Mouse (Mus musculus): Measurements from ENCODE around the gene Adam11. TPM values are rescaled to one million over a fixed set of nuclear protein-coding genes. Genes with fewer than 3 reads are reported as not detected.

Adam11 gene
- polyA plus RNA-seq, 1 experiment from 2014 or later = 8.8 TPM

- no peak overlapping the region for H3K4me3 ChIP-seq (ENCODE audit: low read length)
- WGBS = 73% methylated on average over 5 of the region's 5 CpGs
- H3K27ac ChIP-seq (ENCODE audit: low read length) = no peak overlapping the region
- peaks cover 20% of the 10 kb centered on the region for H3K4me1 ChIP-seq (ENCODE audit: insufficient read depth, low read length)
- peaks cover 12% of the 10 kb centered on the region; the same call in 1 of the 2 replicates for H3K27me3 ChIP-seq (ENCODE audit: insufficient read depth, low read length)
- ATAC-seq (ENCODE audit: low FRiP score, low TSS enrichment) = no peak
- H3K9ac ChIP-seq (replicated peaks; ENCODE audit: low read length) = no peak overlapping the region
- H3K36me3 ChIP-seq (ENCODE audit: insufficient read depth, low read length) = no peaks in the 10 kb centered on the region
- no peaks in the 10 kb centered on the region for H3K9me3 ChIP-seq (ENCODE audit: low read length)
- no peak overlapping the region for H3K4me2 ChIP-seq (replicated peaks; ENCODE audit: low read depth, low read length)
These were observed 4.2 kb downstream of the Adam11 start for GRCm38 (mm10) chr11:102765416-102765815.

DNA sequence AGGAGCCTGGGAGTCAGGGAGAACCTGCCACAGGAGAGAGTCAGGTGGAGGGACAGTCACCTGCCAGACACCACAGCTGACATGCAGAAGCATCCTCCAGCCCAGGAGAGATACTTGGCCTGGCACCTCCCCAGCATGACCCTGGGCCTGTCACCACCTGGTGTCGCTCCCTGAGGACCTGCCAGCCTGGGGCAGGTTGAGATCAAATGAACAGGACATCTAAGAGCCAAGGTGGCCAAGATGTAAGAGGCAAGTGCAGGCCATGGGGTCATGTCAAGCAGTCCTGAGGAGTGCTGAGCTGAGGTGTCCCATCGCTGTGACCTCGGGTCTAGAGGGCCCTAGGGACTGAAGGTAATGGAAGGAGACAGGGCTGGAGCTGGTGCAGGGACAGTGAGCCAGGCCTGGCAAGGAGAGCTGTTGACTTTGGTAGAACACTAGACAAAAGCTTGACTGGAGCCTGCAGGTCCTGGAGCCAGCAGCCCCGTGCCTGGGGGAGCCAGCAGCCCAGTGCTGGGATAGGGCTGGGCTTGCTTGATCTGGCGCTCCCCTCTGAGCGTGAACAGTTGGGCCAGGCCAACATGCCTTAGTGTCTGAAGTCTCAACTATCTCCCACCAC is 5.9 kb downstream of the Adam11 start:
- H3K4me2 ChIP-seq (replicated peaks; ENCODE audit: low read depth, low read length) = no peak overlapping the region
- ATAC-seq (ENCODE audit: low FRiP score, low TSS enrichment) = no peak
- WGBS = 69% methylated on average over 6 of the region's 6 CpGs
- H3K36me3 ChIP-seq (ENCODE audit: insufficient read depth, low read length) = no peaks in the 10 kb centered on the region
- peaks cover 18% of the 10 kb centered on the region for H3K4me1 ChIP-seq (ENCODE audit: insufficient read depth, low read length)
- no peak overlapping the region for H3K27ac ChIP-seq (ENCODE audit: low read length)
- peaks cover 5% of the 10 kb centered on the region; the same call in 1 of the 2 replicates for H3K27me3 ChIP-seq (ENCODE audit: insufficient read depth, low read length)
- no peak overlapping the region for H3K4me3 ChIP-seq (ENCODE audit: low read length)
- no peak overlapping the region for H3K9ac ChIP-seq (replicated peaks; ENCODE audit: low read length)
- no peaks in the 10 kb centered on the region for H3K9me3 ChIP-seq (ENCODE audit: low read length)

GRCm38 (mm10) chr11:102769141-102769540 is 7.9 kb downstream of the Adam11 start:
- no peaks in the 10 kb centered on the region for H3K36me3 ChIP-seq (ENCODE audit: insufficient read depth, low read length)
- no peak overlapping the region for H3K9ac ChIP-seq (replicated peaks; ENCODE audit: low read length)
- 79% methylated on average over 6 of the region's 6 CpGs for WGBS
- no peak overlapping the region for H3K27ac ChIP-seq (ENCODE audit: low read length)
- ATAC-seq (ENCODE audit: low FRiP score, low TSS enrichment) = no peak
- H3K4me3 ChIP-seq (ENCODE audit: low read length) = no peak overlapping the region
- H3K4me1 ChIP-seq (ENCODE audit: insufficient read depth, low read length) = peaks cover 13% of the 10 kb centered on the region
- no peaks in the 10 kb centered on the region for H3K9me3 ChIP-seq (ENCODE audit: low read length)
- H3K4me2 ChIP-seq (replicated peaks; ENCODE audit: low read depth, low read length) = no peak overlapping the region
- no peaks in the 10 kb centered on the region for H3K27me3 ChIP-seq (ENCODE audit: insufficient read depth, low read length)

DNA sequence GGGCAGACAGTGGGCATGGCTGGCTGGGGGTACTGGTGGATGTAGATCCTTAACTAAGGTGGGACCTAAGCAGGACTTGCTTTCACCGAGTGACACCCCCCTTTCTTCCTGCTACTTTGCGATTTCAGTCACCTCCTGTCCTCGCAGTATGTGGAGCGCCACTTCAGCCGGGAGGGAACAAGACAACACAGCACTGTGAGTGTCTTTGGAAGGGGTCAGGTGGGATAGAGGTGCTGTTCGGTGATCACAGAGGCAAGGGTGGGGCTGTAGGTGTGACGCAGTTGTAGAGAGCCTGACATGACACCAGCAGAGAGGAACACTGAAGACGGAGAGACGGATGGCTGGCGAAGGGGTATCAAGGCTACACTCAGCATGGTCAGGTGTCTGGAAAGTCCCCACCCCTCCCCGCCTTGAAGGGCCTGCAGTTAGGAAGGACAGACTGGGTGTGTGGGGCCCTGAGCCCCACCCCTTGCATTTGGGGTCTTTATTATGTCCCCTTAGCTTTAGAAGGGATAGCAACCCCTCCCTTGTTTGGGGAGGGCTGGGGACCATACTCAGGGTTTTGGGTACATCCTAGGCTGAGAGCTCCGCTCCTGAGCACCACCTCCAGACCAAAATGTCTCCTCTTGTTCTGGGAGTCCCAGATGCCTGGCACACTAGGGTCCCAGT is 8.9 kb downstream of the Adam11 start:
- Histone ChIP-seq H3K9me3 (ENCODE audit: low read length) (no peaks in the 10 kb centered on the region), H3K9ac (replicated peaks; ENCODE audit: low read length) (no peak overlapping the region), H3K4me3 (ENCODE audit: low read length) (no peak overlapping the region), H3K4me1 (ENCODE audit: insufficient read depth, low read length) (peaks cover 15% of the 10 kb centered on the region), H3K27ac (ENCODE audit: low read length) (no peak overlapping the region), H3K36me3 (ENCODE audit: insufficient read depth, low read length) (no peaks in the 10 kb centered on the region), H3K4me2 (replicated peaks; ENCODE audit: low read depth, low read length) (no peak overlapping the region), H3K27me3 (ENCODE audit: insufficient read depth, low read length) (no peaks in the 10 kb centered on the region)
- ATAC-seq (ENCODE audit: low FRiP score, low TSS enrichment) = no peak
- 69% methylated on average over 12 of the region's 12 CpGs for WGBS

- H3K27ac ChIP-seq (ENCODE audit: low read length) = peak overlapping the region; percentile 34; the same call in 1 of the 2 replicates
- ATAC-seq (ENCODE audit: low FRiP score, low TSS enrichment) = no peak
These were observed 9.6 kb downstream of the Adam11 start for GRCm38 (mm10) chr11:102770662-102771435.

DNA sequence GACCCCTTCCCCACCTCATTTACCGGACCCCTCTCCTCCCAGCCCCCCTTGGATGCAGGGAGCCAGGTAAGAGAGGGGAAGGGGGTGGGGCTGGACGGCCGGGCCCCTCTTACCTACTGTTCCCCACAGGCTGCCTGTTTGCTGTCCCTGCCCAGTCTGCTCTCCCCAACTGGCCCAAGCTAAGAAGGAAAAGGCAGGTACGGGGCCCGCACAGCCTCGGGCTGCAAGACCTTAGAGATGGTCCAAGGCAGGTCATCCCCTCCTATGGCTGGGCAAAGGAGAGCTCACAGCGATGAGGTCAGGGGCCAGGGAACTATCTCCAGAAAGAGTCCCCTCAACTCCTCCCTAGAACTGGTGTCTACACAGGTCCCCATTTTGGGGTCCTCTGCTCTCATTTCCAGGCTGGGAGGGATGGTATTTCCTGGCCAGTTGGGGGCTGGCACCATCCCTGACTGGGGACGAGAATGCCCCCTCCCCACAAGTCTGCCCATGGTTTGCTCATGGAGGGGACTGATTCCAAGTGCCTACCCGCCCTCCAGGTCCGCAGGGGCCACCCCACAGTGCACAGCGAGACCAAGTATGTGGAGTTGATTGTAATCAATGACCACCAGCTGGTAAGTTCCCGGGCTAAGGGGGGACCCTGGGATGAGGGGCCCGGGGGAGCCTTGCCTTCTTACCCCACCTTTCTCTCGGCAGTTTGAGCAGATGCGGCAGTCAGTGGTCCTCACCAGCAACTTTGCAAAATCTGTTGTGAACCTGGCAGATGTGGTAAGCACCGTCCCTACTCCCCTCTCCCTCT is 10.9 kb downstream of the Adam11 start:
- Histone ChIP-seq H3K4me2 (replicated peaks; ENCODE audit: low read depth, low read length) (no peak overlapping the region), H3K27ac (ENCODE audit: low read length) (no peak overlapping the region), H3K9ac (replicated peaks; ENCODE audit: low read length) (0 out of 2 replicates have a peak overlapping the region, but pooled peaks have one; percentile 10), H3K27me3 (ENCODE audit: insufficient read depth, low read length) (no peaks in the 10 kb centered on the region), H3K4me3 (ENCODE audit: low read length) (no peak overlapping the region), H3K9me3 (ENCODE audit: low read length) (no peaks in the 10 kb centered on the region), H3K4me1 (ENCODE audit: insufficient read depth, low read length) (peaks cover 23% of the 10 kb centered on the region), H3K36me3 (ENCODE audit: insufficient read depth, low read length) (no peaks in the 10 kb centered on the region)
- no peak for ATAC-seq (ENCODE audit: low FRiP score, low TSS enrichment)
- 31% methylated on average over 16 of the region's 16 CpGs for WGBS

More at GRCm38 (mm10) chr11:102770662-102771435, 9.6 kb downstream of the Adam11 start:
- no peaks in the 10 kb centered on the region for H3K9me3 ChIP-seq (ENCODE audit: low read length)
- no peaks in the 10 kb centered on the region for H3K27me3 ChIP-seq (ENCODE audit: insufficient read depth, low read length)
- H3K9ac ChIP-seq (replicated peaks; ENCODE audit: low read length) = no peak overlapping the region
- no peak overlapping the region for H3K4me2 ChIP-seq (replicated peaks; ENCODE audit: low read depth, low read length)
- no peaks in the 10 kb centered on the region for H3K36me3 ChIP-seq (ENCODE audit: insufficient read depth, low read length)
- no peak overlapping the region for H3K4me3 ChIP-seq (ENCODE audit: low read length)
- H3K4me1 ChIP-seq (ENCODE audit: insufficient read depth, low read length) = peaks cover 23% of the 10 kb centered on the region
- WGBS = 17% methylated on average over 13 of the region's 15 CpGs

DNA sequence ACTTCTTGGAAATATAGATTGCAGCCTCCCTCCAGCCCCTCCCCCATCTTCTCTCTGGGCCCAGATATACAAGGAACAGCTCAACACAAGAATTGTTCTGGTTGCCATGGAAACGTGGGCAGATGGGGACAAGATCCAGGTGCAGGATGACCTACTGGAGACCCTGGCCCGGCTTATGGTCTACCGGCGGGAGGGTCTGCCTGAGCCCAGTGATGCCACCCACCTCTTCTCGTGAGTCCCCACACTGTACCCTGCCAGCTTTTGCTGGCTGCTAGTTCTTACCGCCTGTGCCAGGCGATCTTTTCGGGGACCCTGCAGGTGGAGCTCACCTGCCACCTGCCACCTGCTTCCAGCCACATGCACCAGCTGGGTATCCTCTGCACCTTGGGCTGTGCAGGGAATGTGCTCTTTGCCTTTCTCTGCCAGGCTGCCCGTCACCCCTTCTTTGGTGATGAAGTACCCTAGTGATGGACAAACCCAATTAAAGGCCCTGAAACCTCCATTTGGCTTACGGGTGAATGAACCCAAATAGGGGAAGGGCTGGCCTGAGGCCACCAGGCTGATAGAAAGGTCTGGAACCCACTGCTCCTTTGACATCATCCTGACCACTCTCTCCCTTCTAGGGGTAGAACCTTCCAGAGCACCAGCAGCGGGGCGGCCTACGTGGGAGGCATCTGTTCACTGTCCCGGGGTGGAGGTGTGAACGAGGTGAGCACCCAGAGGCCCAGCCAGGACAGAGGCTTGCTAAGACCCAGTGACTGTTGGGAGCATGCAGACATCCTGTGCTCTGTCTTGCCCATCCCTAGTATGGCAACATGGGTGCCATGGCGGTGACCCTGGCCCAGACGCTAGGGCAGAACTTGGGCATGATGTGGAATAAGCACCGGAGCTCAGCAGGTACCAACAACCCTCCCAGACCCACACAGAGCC is 11.8 kb downstream of the Adam11 start:
- no peak overlapping the region for H3K27ac ChIP-seq (ENCODE audit: low read length)
- H3K9me3 ChIP-seq (ENCODE audit: low read length) = no peaks in the 10 kb centered on the region
- H3K4me3 ChIP-seq (ENCODE audit: low read length) = no peak overlapping the region
- ATAC-seq (ENCODE audit: low FRiP score, low TSS enrichment) = no peak
- no peaks in the 10 kb centered on the region for H3K36me3 ChIP-seq (ENCODE audit: insufficient read depth, low read length)
- H3K4me1 ChIP-seq (ENCODE audit: insufficient read depth, low read length) = peaks cover 28% of the 10 kb centered on the region
- no peak overlapping the region for H3K4me2 ChIP-seq (replicated peaks; ENCODE audit: low read depth, low read length)
- no peak overlapping the region for H3K9ac ChIP-seq (replicated peaks; ENCODE audit: low read length)
- H3K27me3 ChIP-seq (ENCODE audit: insufficient read depth, low read length) = no peaks in the 10 kb centered on the region
- WGBS = 71% methylated on average over 18 of the region's 18 CpGs

DNA sequence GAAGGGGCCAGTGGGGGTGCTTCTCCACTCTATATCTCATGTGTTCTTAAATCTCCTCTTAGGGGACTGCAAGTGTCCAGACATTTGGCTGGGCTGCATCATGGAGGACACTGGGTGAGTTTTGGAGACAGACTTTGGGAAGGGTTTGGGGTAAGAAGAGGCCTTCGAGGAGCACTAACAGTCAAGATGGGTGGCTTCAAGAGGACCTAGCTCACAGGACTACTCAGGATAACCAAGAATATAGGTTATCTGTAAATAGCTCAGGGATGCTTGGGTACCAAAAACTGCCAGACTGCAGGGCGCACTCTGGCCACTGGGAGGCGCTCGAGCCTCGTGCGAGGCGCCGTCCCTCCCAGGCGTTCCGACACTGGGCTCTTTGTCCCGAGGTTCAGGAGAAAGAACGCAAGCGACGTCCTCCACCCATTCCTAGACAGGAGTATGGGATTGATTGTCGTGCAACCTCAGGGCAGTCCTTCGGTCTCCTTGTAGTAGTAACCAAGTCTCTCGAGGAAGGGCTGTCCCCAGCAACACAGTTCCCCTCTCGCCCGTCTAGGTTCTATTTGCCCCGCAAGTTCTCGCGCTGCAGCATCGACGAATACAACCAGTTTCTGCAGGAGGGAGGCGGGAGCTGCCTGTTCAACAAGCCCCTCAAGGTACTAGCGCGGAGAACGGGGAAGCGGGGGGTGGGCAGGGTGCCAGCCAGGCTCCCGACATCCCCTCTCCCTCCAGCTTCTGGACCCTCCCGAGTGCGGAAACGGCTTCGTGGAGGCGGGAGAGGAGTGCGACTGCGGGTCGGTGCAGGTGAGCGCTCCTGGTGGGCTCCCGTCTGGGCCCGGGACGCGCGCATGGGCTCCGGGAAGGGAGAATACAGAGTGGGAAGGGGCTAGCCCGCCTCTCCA is 12.7 kb downstream of the Adam11 start:
- Histone ChIP-seq H3K27ac (ENCODE audit: low read length) (peak overlapping the region; percentile 83), H3K4me2 (replicated peaks; ENCODE audit: low read depth, low read length) (peak overlapping the region; percentile 94), H3K27me3 (ENCODE audit: insufficient read depth, low read length) (no peaks in the 10 kb centered on the region), H3K4me1 (ENCODE audit: insufficient read depth, low read length) (peaks cover 36% of the 10 kb centered on the region), H3K36me3 (ENCODE audit: insufficient read depth, low read length) (no peaks in the 10 kb centered on the region), H3K9ac (replicated peaks; ENCODE audit: low read length) (peak overlapping the region; percentile 78), H3K9me3 (ENCODE audit: low read length) (no peaks in the 10 kb centered on the region), H3K4me3 (ENCODE audit: low read length) (peak overlapping the region; percentile 60)
- peak; percentile 25 for ATAC-seq (ENCODE audit: low FRiP score, low TSS enrichment)
- 0% methylated on average over 44 of the region's 46 CpGs for WGBS

Measured in kidney, embryonic 16.5 days (tissue).